Mouse (Mus musculus): ENCODE results near the gene Inpp4b. TPM values are rescaled to one million over a fixed set of nuclear protein-coding genes. Genes with fewer than 3 reads are reported as not detected.
A peak's percentile ranks its signal among the peaks of the same experiment; 100 is the strongest.
"Not testable (repeated sequence)": the region's sequence is repeated elsewhere in the genome, so short reads cannot be mapped to it uniquely, and the experiment has no call there.

Inpp4b gene
- total RNA-seq, 2 experiments from 2014 or later, result 1.3 to 5.4 TPM

GRCm38 (mm10) chr8:81770603-81771276 is 428.4 kb downstream of the Inpp4b start:
- ATAC-seq (replicated peaks; ENCODE audit: low FRiP score, poor library complexity, severe bottlenecking), result no peak

GRCm38 (mm10) chr8:81772855-81773254 is 430.5 kb downstream of the Inpp4b start:
- ATAC-seq (replicated peaks; ENCODE audit: low FRiP score, poor library complexity, severe bottlenecking), result no peak

- no peak for ATAC-seq (replicated peaks; ENCODE audit: low FRiP score, poor library complexity, severe bottlenecking)
Measured at GRCm38 (mm10) chr8:81773305-81773965, 431.1 kb downstream of the Inpp4b start.

- no peak for ATAC-seq (replicated peaks; ENCODE audit: low FRiP score, poor library complexity, severe bottlenecking)
Measured at GRCm38 (mm10) chr8:81774010-81774409, 431.7 kb downstream of the Inpp4b start.

GRCm38 (mm10) chr8:81774454-81774853 is 432.1 kb downstream of the Inpp4b start:
- ATAC-seq (replicated peaks; ENCODE audit: low FRiP score, poor library complexity, severe bottlenecking), result no peak

- ATAC-seq (replicated peaks; ENCODE audit: low FRiP score, poor library complexity, severe bottlenecking), result no peak
Measured at GRCm38 (mm10) chr8:81776516-81777237, 434.3 kb downstream of the Inpp4b start.

- ATAC-seq (replicated peaks; ENCODE audit: low FRiP score, poor library complexity, severe bottlenecking), result no peak
Measured at GRCm38 (mm10) chr8:81777704-81778103, 435.3 kb downstream of the Inpp4b start.

GRCm38 (mm10) chr8:81779440-81779839 is 437.1 kb downstream of the Inpp4b start:
- ATAC-seq (replicated peaks; ENCODE audit: low FRiP score, poor library complexity, severe bottlenecking), result no peak

- ATAC-seq (replicated peaks; ENCODE audit: low FRiP score, poor library complexity, severe bottlenecking), result no peak
Measured at GRCm38 (mm10) chr8:81780166-81780565, 437.8 kb downstream of the Inpp4b start.

- ATAC-seq (replicated peaks; ENCODE audit: low FRiP score, poor library complexity, severe bottlenecking), result no peak
Measured at GRCm38 (mm10) chr8:81780921-81781675, 438.7 kb downstream of the Inpp4b start.

- no peak for ATAC-seq (replicated peaks; ENCODE audit: low FRiP score, poor library complexity, severe bottlenecking)
Measured at GRCm38 (mm10) chr8:81782781-81783180, 440.4 kb downstream of the Inpp4b start.

GRCm38 (mm10) chr8:81784775-81785174 is 442.4 kb downstream of the Inpp4b start:
- ATAC-seq (replicated peaks; ENCODE audit: low FRiP score, poor library complexity, severe bottlenecking), result no peak

GRCm38 (mm10) chr8:81788498-81788897 is 446.1 kb downstream of the Inpp4b start:
- ATAC-seq (replicated peaks; ENCODE audit: low FRiP score, poor library complexity, severe bottlenecking), result no peak

- no peak for ATAC-seq (replicated peaks; ENCODE audit: low FRiP score, poor library complexity, severe bottlenecking)
Measured at GRCm38 (mm10) chr8:81792649-81793048, 450.3 kb downstream of the Inpp4b start.

GRCm38 (mm10) chr8:81798501-81798900 is 456.1 kb downstream of the Inpp4b start:
- no peak for ATAC-seq (replicated peaks; ENCODE audit: low FRiP score, poor library complexity, severe bottlenecking)

- ATAC-seq (replicated peaks; ENCODE audit: low FRiP score, poor library complexity, severe bottlenecking), result no peak
Measured at GRCm38 (mm10) chr8:81800792-81801191, 458.4 kb downstream of the Inpp4b start.

- ATAC-seq (replicated peaks; ENCODE audit: low FRiP score, poor library complexity, severe bottlenecking), result 0 out of 2 replicates have a peak, but pooled peaks have one; percentile 30
Measured at GRCm38 (mm10) chr8:81806797-81807196, 464.4 kb downstream of the Inpp4b start.

- ATAC-seq (replicated peaks; ENCODE audit: low FRiP score, poor library complexity, severe bottlenecking), result no peak
Measured at GRCm38 (mm10) chr8:81807578-81807977, 465.2 kb downstream of the Inpp4b start.

- ATAC-seq (replicated peaks; ENCODE audit: low FRiP score, poor library complexity, severe bottlenecking), result no peak
Measured at GRCm38 (mm10) chr8:81808406-81808805, 466.1 kb downstream of the Inpp4b start.

- ATAC-seq (replicated peaks; ENCODE audit: low FRiP score, poor library complexity, severe bottlenecking), result not testable (repeated sequence)
Measured at GRCm38 (mm10) chr8:81809414-81809813, 467.1 kb downstream of the Inpp4b start.

Data from erythroid progenitor cell, adult 5-6 weeks (primary cell).